Mouse (Mus musculus): ENCODE measurements around the gene Eci1. TPM values are rescaled to one million over a fixed set of nuclear protein-coding genes. Genes with fewer than 3 reads are reported as not detected.

The Eci1 gene
- total and polyA plus RNA-seq, 3 experiments, result 163 to 325 (median 303) TPM

DNA sequence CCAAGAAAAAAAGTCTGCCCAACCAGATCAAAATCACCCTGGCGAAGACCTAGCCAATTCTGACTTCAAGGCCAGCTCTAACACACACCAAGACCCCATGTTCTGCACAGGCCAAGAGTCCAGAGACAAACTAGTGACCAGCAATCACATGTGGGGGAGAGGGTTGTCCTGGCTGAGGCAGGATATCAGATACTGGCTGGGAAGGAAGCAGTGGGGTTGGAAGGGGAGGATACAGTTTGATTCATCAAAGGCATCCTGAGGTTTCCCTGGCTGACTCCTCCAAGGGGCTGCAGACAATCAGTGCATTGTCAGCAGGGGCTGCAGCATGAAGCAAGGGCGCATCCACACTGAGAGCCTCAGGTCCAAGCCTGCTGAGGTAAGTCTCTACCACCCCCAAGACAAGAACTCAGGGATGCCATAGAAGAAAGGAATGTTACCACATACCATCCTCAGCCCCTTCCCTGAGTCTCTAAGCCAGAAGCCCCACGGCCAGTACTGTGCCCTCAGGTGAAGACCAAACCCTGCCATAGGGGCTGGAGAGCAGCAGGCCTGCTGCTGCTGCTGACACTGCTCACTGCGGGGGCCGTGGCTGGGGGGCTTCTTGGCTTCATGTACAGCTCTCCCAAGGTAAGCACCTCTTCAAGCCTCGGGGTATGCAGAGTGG is 47.3 kb downstream of the Eci1 start, which contains the start of gene Bricd5:
Gene Bricd5 (plus strand): TSS at position 273 of the 664 bp plus-strand sequence.
- no peak for DNase-seq

DNA sequence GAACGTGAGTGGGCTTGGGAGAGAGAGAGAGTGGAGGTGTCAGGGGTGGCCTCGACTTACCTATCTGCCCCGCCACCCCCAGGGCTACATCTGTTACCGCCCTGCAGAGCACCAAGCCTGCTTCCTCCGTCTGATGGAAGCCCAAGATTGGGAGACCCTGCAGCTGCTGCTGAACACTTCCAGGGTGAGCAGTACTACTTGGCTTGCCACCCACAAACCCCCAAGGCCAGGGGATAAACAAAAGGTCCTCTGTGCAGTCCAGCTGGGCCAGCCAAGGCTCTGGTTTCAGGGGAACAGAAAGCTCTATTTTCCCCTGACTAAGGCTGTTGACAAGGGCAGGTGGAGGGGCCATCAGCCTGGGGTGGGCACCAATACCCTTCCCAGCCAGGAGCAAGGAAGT is 48.1 kb downstream of the Eci1 start:
- DNase-seq, result no peak

GRCm38 (mm10) chr17:24475586-24475985 is 49.1 kb downstream of the Eci1 start:
- DNase-seq, result no peak

DNA sequence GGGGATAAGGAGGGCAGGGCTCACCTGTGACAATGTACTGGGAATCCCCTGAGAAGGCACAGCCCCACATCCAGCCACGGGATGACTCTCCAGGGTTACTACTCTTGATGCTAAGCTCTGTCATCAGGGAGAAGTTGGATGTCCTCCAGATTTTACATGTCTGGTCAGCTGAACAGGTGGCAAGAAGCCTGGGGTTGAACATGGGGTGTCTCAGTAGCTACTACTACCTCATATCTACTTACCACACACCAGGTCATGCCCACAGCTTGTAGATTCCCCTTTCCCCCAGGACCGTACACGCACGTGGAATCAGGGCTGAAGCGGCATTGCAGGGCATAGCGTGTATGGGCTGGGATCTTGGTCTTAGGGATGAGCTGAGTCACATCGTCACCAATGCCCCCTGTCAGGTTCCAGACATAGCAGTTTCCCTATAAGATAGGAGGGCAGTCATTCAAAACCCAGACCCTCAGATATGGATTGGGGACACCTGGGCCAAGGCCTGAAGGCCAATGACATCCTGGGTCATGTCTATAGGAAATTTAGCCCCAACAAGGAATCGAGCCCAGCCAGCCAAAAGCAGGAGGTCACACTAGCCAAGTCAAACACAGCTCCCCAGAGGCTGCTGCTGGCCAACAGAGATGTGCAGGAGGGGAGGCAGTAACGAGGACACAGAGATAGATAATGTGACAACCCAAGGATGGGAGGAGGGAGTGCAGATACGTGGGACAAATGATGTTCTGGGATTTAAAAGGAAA is 49.8 kb downstream of the Eci1 start:
- no peak for DNase-seq

DNA sequence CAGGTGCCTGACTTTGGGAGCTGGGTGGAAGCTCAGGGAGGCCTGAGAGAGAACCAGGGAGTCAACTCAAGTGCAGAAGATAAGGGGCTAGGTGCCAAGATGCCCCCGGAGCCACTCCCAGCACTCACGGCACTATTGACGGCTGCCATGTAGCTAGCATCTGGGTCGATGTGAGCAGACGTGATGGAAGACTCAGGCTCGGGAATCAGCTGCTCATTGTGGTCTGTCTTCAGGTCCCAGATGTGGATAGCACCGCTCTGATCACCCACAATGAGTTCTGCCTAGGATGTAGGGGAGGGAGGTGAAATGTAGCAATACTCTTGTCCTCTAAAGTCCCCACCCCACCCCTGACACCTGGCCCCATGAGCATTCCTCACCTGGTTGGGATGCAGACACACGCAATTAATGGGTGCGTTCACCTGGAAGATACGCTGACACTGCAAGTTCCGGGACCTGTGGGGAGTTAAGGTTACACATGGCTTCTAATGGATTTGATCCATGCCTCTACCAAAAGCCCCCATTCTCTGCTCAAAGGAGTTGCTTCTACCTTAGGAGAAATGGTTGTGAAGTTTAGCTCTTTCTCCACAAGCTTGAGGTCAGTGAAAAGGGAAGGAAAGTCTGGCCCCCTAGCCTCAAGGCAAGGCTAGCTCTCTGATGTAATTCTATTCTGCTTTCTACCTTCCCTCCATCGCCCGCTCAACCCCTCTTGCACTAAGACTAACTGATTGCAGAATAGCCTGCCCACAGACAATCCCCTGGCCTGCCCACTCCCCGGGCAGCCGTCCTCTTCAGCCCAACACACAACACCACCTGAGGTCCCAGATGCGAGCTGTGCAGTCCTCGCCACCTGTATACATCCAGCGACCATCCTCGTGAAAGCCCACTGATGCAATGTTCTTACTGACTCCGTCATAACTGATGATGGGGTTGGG is 50.9 kb downstream of the Eci1 start:
- no peak for DNase-seq

DNA sequence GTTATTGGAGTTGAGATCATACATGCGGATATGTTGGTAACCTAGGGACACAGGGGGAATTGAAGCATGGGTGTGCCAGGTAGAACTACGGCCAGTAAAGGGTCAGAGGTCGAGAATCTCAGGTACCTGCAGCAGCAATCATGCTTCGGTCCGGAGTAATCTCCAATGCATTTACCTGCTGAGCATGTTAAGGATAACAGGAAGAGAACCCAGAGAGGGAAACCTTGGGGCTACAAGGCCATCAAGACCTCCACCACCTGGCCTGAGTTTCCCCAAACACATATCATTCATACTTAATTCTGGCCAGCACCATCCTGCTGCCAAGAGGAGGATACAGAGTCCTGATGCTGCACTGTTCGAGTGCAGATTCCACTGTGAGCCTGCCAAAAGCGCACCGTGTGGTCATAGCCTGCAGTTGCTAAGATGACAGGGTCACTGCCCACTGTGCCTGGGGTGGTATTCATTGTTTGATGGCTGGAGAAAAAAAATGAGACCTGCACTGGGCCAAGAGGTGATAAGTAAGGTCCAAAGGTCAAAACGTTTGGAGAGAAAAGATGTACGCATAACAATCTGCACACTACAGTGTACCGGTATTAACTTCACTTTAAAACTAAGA is 51.7 kb downstream of the Eci1 start:
- no peak for DNase-seq

DNA sequence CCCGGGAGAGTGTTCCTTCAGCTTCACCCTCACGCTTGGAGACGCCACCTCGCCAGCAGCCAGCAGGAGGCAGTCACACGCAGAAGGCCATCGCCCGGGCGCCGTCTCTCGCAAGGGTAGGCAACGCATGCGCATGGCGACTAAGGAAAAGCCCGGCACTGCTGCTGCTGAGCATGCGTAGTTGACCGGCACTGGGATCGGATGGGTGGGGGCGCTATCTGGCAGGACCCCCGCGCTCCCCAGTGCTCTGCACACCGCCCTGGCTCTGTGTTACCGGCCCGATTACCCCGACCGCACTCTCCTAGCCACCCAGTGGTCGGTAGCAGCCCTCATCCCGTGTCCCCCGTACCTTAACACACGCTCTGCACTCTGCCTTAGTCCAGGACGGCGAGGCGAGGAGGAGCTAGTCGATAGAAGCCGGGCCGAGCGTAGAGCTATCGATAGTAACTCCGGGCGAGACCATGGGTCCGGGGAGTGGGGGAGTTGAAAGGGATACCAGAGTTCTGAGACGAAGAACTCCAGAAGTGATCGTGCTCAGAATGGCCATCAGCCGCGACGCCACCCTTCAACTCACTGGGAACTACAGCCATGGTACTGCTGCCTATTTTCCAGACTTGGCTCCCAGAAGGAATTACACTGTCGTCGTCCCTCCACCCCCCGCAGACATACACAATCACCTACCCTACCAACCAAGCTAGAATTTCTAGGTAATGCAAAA is 52.4 kb downstream of the Eci1 start, which contains the start of gene Mlst8:
Gene Mlst8 (minus strand): TSS at position 416 of the 718 bp plus-strand sequence.
- DNase-seq, result peak; percentile 97

GRCm38 (mm10) chr17:24479431-24479830 is 53.0 kb downstream of the Eci1 start:
- no peak for DNase-seq

DNA sequence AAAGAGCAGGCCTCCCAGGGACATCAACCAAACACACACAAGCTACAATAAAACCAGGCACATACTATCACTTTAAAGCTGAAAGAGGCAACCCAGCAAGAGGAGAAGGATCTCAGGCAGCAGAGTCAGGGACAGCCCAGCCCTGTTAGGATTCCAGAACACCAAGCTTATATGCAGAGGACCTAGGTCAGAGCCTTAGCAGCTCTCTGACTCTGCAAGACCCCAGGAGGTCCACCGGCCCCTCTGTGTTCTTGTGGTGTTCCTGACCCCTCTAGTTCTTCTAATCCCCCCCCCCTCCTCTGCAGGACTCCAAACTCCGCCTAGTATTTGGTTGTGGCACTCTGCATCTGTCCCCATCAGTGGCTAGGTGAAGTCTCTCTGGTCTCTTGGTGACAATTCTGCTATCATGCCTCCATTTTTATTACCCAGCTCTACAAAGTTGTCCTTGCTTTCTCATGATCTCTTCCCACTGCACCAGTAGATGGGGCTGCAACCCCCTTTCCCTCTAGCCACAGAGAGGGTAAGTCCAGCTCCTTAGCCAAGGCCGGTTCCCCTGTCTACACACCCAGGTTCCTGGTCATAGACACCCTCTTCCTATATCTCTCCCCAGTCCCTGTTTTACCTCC is 53.9 kb downstream of the Eci1 start:
- DNase-seq, result no peak

DNA sequence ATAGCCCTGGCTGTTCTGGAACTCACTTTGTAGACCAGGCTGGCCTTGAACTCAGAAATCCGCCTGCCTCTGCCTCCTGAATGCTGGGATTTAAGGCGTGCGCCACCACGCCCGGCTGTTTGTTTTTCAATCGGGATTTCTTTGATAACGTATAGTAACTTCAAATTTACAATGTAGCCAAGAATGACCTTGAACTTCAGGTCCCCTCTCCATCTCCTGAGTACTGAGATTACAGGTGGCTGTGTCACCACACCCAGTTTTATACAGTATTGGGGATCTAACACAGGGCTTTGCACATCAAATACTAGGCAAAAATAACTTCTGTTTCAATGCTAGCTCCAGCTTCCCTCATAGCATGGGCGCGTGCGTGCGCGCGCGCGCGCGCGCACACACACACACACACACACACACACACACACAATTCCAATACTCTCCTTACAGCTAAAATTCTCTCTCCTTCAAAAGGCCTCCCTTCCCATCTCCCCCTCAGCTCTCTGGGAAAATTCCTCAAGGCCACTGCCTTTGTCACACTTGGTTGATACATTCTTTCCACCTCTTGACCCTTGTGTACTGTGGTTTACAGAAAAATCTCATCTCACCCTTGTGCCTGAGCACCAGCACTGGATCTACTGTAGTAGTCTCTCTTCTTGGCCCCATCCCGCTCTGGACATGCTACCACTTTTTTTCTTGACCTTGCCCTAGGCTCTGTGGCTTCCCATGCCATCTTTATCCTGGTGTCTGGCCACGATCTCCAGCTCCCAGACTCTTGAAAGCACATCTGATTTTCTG is 54.8 kb downstream of the Eci1 start:
- DNase-seq, result peak; percentile 50

- peak; percentile 48 for DNase-seq
These were observed 57.1 kb downstream of the Eci1 start for GRCm38 (mm10) chr17:24483495-24483894.

DNA sequence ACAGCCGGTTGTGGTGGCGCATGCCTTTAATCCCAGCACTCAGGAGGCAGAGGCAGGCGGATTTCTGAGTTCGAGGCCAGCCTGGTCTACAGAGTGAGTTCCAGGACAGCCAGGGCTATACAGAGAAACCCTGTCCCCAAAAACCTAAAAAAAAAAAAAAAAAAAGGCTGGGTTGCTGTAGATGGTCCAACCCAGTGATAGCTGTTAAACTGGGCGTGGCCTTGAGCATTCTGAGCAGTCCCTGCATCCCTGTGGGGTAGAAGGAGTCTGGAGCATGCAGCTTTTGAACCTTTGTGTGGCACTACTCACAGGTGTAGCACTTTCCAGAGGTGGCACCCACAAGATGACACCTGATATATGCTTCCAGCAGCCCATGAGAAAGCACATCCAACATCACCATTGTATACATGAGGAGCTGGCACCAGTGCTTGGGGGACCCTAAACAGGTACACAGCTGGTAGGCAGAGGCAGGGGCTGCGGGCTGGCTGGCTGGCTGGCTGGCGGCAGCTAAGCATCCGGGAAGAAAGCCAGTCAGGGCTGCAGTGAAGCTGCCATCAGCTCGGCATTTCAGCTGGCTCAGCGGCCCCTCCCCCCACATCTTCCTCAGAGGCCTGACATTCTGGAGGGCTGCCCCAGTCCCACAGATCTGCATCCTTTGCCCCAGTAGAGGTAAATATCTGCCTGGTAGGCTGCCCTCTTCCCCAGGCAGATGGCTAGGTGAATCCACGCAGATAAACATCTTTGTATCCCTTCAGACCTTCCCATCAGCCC is 58.8 kb downstream of the Eci1 start:
- no peak for DNase-seq

DNA sequence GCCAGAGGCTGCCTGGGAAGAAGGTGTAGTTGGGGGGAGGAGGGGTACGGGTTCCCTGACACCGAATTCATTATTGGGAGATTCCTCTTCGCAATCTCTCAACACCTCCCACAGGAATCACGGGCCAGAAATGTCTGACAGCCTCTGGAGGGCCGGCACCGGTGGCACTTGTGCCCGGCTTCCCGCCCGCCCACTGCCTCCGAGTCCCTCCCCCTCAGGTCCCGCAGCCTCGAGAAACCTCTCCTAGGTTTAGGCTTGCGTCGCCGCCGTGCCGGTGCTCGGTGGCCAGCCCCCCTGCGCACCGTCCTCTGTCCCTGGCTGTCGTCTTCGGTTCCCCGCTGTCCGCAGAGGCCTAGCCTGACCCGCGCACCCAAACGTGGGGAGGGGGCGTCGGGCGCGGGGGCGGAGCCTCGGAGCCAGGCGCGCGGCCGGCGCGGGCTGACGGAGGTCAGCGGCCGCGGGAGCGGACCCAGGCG is 61.8 kb downstream of the Eci1 start, which contains the start of gene Caskin1:
Gene Caskin1 (plus strand): TSS at position 416 of the 476 bp plus-strand sequence.
- peak; percentile 75 for DNase-seq

- DNase-seq, result peak; percentile 65
These were observed 62.3 kb downstream of the Eci1 start for GRCm38 (mm10) chr17:24488662-24489264.

All from adrenal gland, adult 2 months (tissue).